Mouse (Mus musculus): ENCODE data around the gene Pcnx2. TPM values are rescaled to one million over a fixed set of nuclear protein-coding genes. Genes with fewer than 3 reads are reported as not detected.
A peak's percentile ranks its signal among the peaks of the same experiment; 100 is the strongest.

Gene Pcnx2
- polyA plus RNA-seq, 1 experiment from 2014 or later = 0.21 TPM

GRCm38 (mm10) chr8:125782161-125782560 lies 116.0 kb downstream of the Pcnx2 start:
- no peaks in the 10 kb centered on the region for H3K9me3 ChIP-seq (ENCODE audit: control insufficient read depth, low read length)
- H3K27ac ChIP-seq (ENCODE audit: low read length) = no peak overlapping the region
- no peak for ATAC-seq (ENCODE audit: low read depth)
- no peak overlapping the region for H3K4me3 ChIP-seq (ENCODE audit: low read length)
- peaks cover 5% of the 10 kb centered on the region for H3K4me1 ChIP-seq (replicated peaks; ENCODE audit: control insufficient read depth, insufficient read depth, low read length)
- no peaks in the 10 kb centered on the region for H3K27me3 ChIP-seq (ENCODE audit: control insufficient read depth, insufficient read depth, low read depth, low read length)
- no peak overlapping the region for H3K9ac ChIP-seq (ENCODE audit: low read length)
- no peak overlapping the region for H3K4me2 ChIP-seq (ENCODE audit: low read depth, low read length)
- no peaks in the 10 kb centered on the region for H3K36me3 ChIP-seq (ENCODE audit: control insufficient read depth, insufficient read depth, low read length)
- WGBS = 60% methylated on average over 3 of the region's 3 CpGs

GRCm38 (mm10) chr8:125779656-125780055 lies 118.5 kb downstream of the Pcnx2 start:
- no peak overlapping the region for H3K27ac ChIP-seq (ENCODE audit: low read length)
- H3K4me2 ChIP-seq (ENCODE audit: low read depth, low read length) = no peak overlapping the region
- H3K27me3 ChIP-seq (ENCODE audit: control insufficient read depth, insufficient read depth, low read depth, low read length) = no peaks in the 10 kb centered on the region
- no peak for ATAC-seq (ENCODE audit: low read depth)
- no peak overlapping the region for H3K9ac ChIP-seq (ENCODE audit: low read length)
- no peaks in the 10 kb centered on the region for H3K9me3 ChIP-seq (ENCODE audit: control insufficient read depth, low read length)
- WGBS = 53% methylated on average over 8 of the region's 8 CpGs
- H3K36me3 ChIP-seq (ENCODE audit: control insufficient read depth, insufficient read depth, low read length) = no peaks in the 10 kb centered on the region
- no peak overlapping the region for H3K4me3 ChIP-seq (ENCODE audit: low read length)
- H3K4me1 ChIP-seq (replicated peaks; ENCODE audit: control insufficient read depth, insufficient read depth, low read length) = peaks cover 6% of the 10 kb centered on the region

GRCm38 (mm10) chr8:125778919-125779318 lies 119.2 kb downstream of the Pcnx2 start:
- Histone ChIP-seq H3K9me3 (ENCODE audit: control insufficient read depth, low read length) (no peaks in the 10 kb centered on the region), H3K4me1 (replicated peaks; ENCODE audit: control insufficient read depth, insufficient read depth, low read length) (peaks cover 6% of the 10 kb centered on the region), H3K36me3 (ENCODE audit: control insufficient read depth, insufficient read depth, low read length) (no peaks in the 10 kb centered on the region), H3K4me2 (ENCODE audit: low read depth, low read length) (no peak overlapping the region), H3K27ac (ENCODE audit: low read length) (no peak overlapping the region), H3K4me3 (ENCODE audit: low read length) (no peak overlapping the region), H3K9ac (ENCODE audit: low read length) (no peak overlapping the region), H3K27me3 (ENCODE audit: control insufficient read depth, insufficient read depth, low read depth, low read length) (no peaks in the 10 kb centered on the region)
- WGBS = 87% methylated on average over 5 of the region's 5 CpGs
- no peak for ATAC-seq (ENCODE audit: low read depth)

GRCm38 (mm10) chr8:125777478-125778164 lies 120.5 kb downstream of the Pcnx2 start:
- Histone ChIP-seq H3K36me3 (ENCODE audit: control insufficient read depth, insufficient read depth, low read length) (no peaks in the 10 kb centered on the region), H3K9ac (ENCODE audit: low read length) (peak overlapping the region; percentile 4; the same call in 1 of the 2 replicates), H3K27ac (ENCODE audit: low read length) (peak overlapping the region; percentile 22; the same call in 1 of the 2 replicates), H3K4me1 (replicated peaks; ENCODE audit: control insufficient read depth, insufficient read depth, low read length) (peaks cover 6% of the 10 kb centered on the region), H3K4me2 (ENCODE audit: low read depth, low read length) (no peak overlapping the region), H3K27me3 (ENCODE audit: control insufficient read depth, insufficient read depth, low read depth, low read length) (no peaks in the 10 kb centered on the region), H3K4me3 (ENCODE audit: low read length) (no peak overlapping the region), H3K9me3 (ENCODE audit: control insufficient read depth, low read length) (no peaks in the 10 kb centered on the region)
- peak; percentile 34; the same call in 1 of the 2 replicates for ATAC-seq (ENCODE audit: low read depth)
- 34% methylated on average over 12 of the region's 12 CpGs for WGBS

GRCm38 (mm10) chr8:125776800-125777199 lies 121.3 kb downstream of the Pcnx2 start:
- no peaks in the 10 kb centered on the region for H3K36me3 ChIP-seq (ENCODE audit: control insufficient read depth, insufficient read depth, low read length)
- no peak overlapping the region for H3K27ac ChIP-seq (ENCODE audit: low read length)
- no peaks in the 10 kb centered on the region for H3K9me3 ChIP-seq (ENCODE audit: control insufficient read depth, low read length)
- H3K4me3 ChIP-seq (ENCODE audit: low read length) = no peak overlapping the region
- peaks cover 6% of the 10 kb centered on the region for H3K4me1 ChIP-seq (replicated peaks; ENCODE audit: control insufficient read depth, insufficient read depth, low read length)
- ATAC-seq (ENCODE audit: low read depth) = peak; percentile 72; the same call in 1 of the 2 replicates
- WGBS = 33% methylated on average over 6 of the region's 6 CpGs
- H3K27me3 ChIP-seq (ENCODE audit: control insufficient read depth, insufficient read depth, low read depth, low read length) = no peaks in the 10 kb centered on the region
- H3K9ac ChIP-seq (ENCODE audit: low read length) = no peak overlapping the region
- no peak overlapping the region for H3K4me2 ChIP-seq (ENCODE audit: low read depth, low read length)

GRCm38 (mm10) chr8:125776314-125776713 lies 121.8 kb downstream of the Pcnx2 start:
- Histone ChIP-seq H3K9ac (ENCODE audit: low read length) (no peak overlapping the region), H3K4me3 (ENCODE audit: low read length) (no peak overlapping the region), H3K4me2 (ENCODE audit: low read depth, low read length) (no peak overlapping the region), H3K4me1 (replicated peaks; ENCODE audit: control insufficient read depth, insufficient read depth, low read length) (peaks cover 6% of the 10 kb centered on the region), H3K9me3 (ENCODE audit: control insufficient read depth, low read length) (no peaks in the 10 kb centered on the region), H3K27ac (ENCODE audit: low read length) (no peak overlapping the region), H3K27me3 (ENCODE audit: control insufficient read depth, insufficient read depth, low read depth, low read length) (no peaks in the 10 kb centered on the region), H3K36me3 (ENCODE audit: control insufficient read depth, insufficient read depth, low read length) (no peaks in the 10 kb centered on the region)
- ATAC-seq (ENCODE audit: low read depth) = no peak
- 90% methylated on average over 3 of the region's 3 CpGs for WGBS

- no peak for ATAC-seq (ENCODE audit: low read depth)
- Histone ChIP-seq H3K27me3 (ENCODE audit: control insufficient read depth, insufficient read depth, low read depth, low read length) (no peaks in the 10 kb centered on the region), H3K4me3 (ENCODE audit: low read length) (no peak overlapping the region), H3K9ac (ENCODE audit: low read length) (no peak overlapping the region), H3K27ac (ENCODE audit: low read length) (no peak overlapping the region), H3K9me3 (ENCODE audit: control insufficient read depth, low read length) (no peaks in the 10 kb centered on the region), H3K4me1 (replicated peaks; ENCODE audit: control insufficient read depth, insufficient read depth, low read length) (peaks cover 6% of the 10 kb centered on the region), H3K4me2 (ENCODE audit: low read depth, low read length) (no peak overlapping the region), H3K36me3 (ENCODE audit: control insufficient read depth, insufficient read depth, low read length) (no peaks in the 10 kb centered on the region)
- WGBS = 60% methylated on average over 3 of the region's 3 CpGs
These were observed 123.1 kb downstream of the Pcnx2 start for GRCm38 (mm10) chr8:125775031-125775430.

- Histone ChIP-seq H3K27me3 (ENCODE audit: control insufficient read depth, insufficient read depth, low read depth, low read length) (no peaks in the 10 kb centered on the region), H3K9ac (ENCODE audit: low read length) (no peak overlapping the region), H3K4me3 (ENCODE audit: low read length) (no peak overlapping the region), H3K9me3 (ENCODE audit: control insufficient read depth, low read length) (no peaks in the 10 kb centered on the region), H3K36me3 (ENCODE audit: control insufficient read depth, insufficient read depth, low read length) (no peaks in the 10 kb centered on the region), H3K27ac (ENCODE audit: low read length) (no peak overlapping the region), H3K4me1 (replicated peaks; ENCODE audit: control insufficient read depth, insufficient read depth, low read length) (peaks cover 6% of the 10 kb centered on the region), H3K4me2 (ENCODE audit: low read depth, low read length) (no peak overlapping the region)
- WGBS = 69% methylated on average over 7 of the region's 7 CpGs
- ATAC-seq (ENCODE audit: low read depth) = no peak
These were observed 124.8 kb downstream of the Pcnx2 start for GRCm38 (mm10) chr8:125773281-125773803.

- Histone ChIP-seq H3K27me3 (ENCODE audit: control insufficient read depth, insufficient read depth, low read depth, low read length) (no peaks in the 10 kb centered on the region), H3K9me3 (ENCODE audit: control insufficient read depth, low read length) (no peaks in the 10 kb centered on the region), H3K36me3 (ENCODE audit: control insufficient read depth, insufficient read depth, low read length) (no peaks in the 10 kb centered on the region), H3K4me2 (ENCODE audit: low read depth, low read length) (no peak overlapping the region), H3K4me3 (ENCODE audit: low read length) (no peak overlapping the region), H3K4me1 (replicated peaks; ENCODE audit: control insufficient read depth, insufficient read depth, low read length) (peaks cover 2% of the 10 kb centered on the region; the same call in 1 of the 2 replicates), H3K9ac (ENCODE audit: low read length) (no peak overlapping the region), H3K27ac (ENCODE audit: low read length) (no peak overlapping the region)
- ATAC-seq (ENCODE audit: low read depth) = no peak
- WGBS = 20% methylated on average over 2 of the region's 2 CpGs
These were observed 125.8 kb downstream of the Pcnx2 start for GRCm38 (mm10) chr8:125772300-125772699.
